Mouse (Mus musculus) liver, adult 2 months (tissue): ENCODE data around the gene Cfap126. TPM values are rescaled to one million over a fixed set of nuclear protein-coding genes. Genes with fewer than 3 reads are reported as not detected.
"Not testable (repeated sequence)": the region's sequence is repeated elsewhere in the genome, so short reads cannot be mapped to it uniquely, and the experiment has no call there.

Experiments used
- DNase-seq: peaks from one replicate; pipeline ENCODE4 v3.0.0-alpha.2; 2011; ENCODE audit warnings: low read depth, low spot score; ENCODE audit errors: extremely low read depth
- H3K27ac ChIP-seq: fragments of 200-500 bp; replicated peaks from 2 replicates; pipeline ENCODE4 v1.5.1; 2012; ENCODE audit warnings: low read depth, mild to moderate bottlenecking, control low read depth, inconsistent platforms, low read length; ENCODE audit not compliant: insufficient read depth
- H3K27me3 ChIP-seq: fragments of 200-500 bp; 2 replicates; pipeline ENCODE4 v1.6.1; 2012; ENCODE audit warnings: mild to moderate bottlenecking, moderate library complexity, low read length, inconsistent platforms; ENCODE audit not compliant: control insufficient read depth, insufficient read depth
- H3K36me3 ChIP-seq: fragments of 200-500 bp; 2 replicates; pipeline ENCODE4 v1.6.1; 2012; ENCODE audit warnings: low read length, inconsistent platforms; ENCODE audit not compliant: control insufficient read depth, insufficient read depth
- H3K4me1 ChIP-seq: fragments of 200-500 bp; 2 replicates; pipeline ENCODE4 v1.6.1; 2011; ENCODE audit warnings: low read length; ENCODE audit not compliant: control insufficient read depth, insufficient read depth
- H3K4me3 ChIP-seq: fragments of 200-500 bp; 2 replicates; pipeline ENCODE4 v1.5.1; 2011; ENCODE audit warnings: low read depth, mild to moderate bottlenecking, control low read depth, low read length, moderate library complexity; ENCODE audit not compliant: insufficient read depth
- H3K79me2 ChIP-seq: fragments of 200-500 bp; 2 replicates; pipeline ENCODE4 v1.6.1; 2012; ENCODE audit warnings: inconsistent platforms, mild to moderate bottlenecking, low read length, moderate library complexity; ENCODE audit not compliant: control insufficient read depth, insufficient read depth
- H3K9ac ChIP-seq: fragments of 200-500 bp; 2 replicates; pipeline ENCODE4 v1.6.1; 2012; ENCODE audit warnings: low read depth, mild to moderate bottlenecking, control low read depth, inconsistent platforms, low read length
- WGBS: fragments of 180-500 bp; shearing (Covaris S2); methylation state at CpG from one replicate; pipeline ENCODE4 v1.1.7; 2018; 5-methylcytosine and 5-hydroxymethylcytosine counted together
- polyA plus RNA-seq: library from polyadenylated mRNA; depleted of rRNA; stranded (reverse); fragments of >200 nt; gene quantifications from 2 replicates; pipeline ENCODE4 v1.2.3, GENCODE M21; 2012
- total RNA-seq: library from RNA; depleted of rRNA; stranded (reverse); fragments of >200 nt; gene quantifications from 2 replicates; pipeline ENCODE4 v1.2.3, GENCODE M21; 2014

The Cfap126 gene
- total and polyA plus RNA-seq, 2 experiments: 0.37 to 3.5 TPM

DNA sequence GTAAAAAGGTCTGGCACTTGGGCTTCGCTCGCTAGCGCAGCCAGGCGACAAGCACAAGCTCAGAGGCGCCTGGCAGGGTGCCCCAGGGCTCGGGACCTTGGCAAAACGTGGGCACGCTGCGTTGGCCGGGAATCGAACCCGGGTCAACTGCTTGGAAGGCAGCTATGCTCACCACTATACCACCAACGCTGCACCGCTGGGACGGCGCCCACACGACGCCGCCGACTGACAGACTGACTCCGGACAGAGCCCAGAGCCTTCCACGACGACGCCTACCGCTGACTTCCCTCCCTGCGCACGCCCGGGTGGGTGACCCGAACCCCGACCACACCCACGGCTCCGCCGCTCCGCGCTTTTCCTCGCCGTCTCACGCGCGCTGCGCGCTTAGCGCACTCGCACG, 41.5 kb upstream of the Cfap126 start:
- DNase-seq, H3K36me3 ChIP-seq: not testable (repeated sequence)
- WGBS: no CpG with 5 or more reads among the region's 45 CpGs

GRCm38 (mm10) chr1:171074283-171074682, 39.4 kb upstream of the Cfap126 start:
- not testable (repeated sequence) for H3K36me3 ChIP-seq, H3K9ac ChIP-seq, H3K27ac ChIP-seq, H3K79me2 ChIP-seq, DNase-seq, H3K4me3 ChIP-seq, H3K4me1 ChIP-seq
- WGBS: 14% methylated on average over 7 of the region's 10 CpGs
- peaks cover 15% of the 10 kb centered on the region for H3K27me3 ChIP-seq

More for the DNA sequence above, 41.5 kb upstream of the Cfap126 start:
- peaks cover 19% of the 10 kb centered on the region for H3K27me3 ChIP-seq
- H3K4me3 ChIP-seq, H3K27ac ChIP-seq, H3K4me1 ChIP-seq, H3K9ac ChIP-seq, H3K79me2 ChIP-seq: not testable (repeated sequence)

DNA sequence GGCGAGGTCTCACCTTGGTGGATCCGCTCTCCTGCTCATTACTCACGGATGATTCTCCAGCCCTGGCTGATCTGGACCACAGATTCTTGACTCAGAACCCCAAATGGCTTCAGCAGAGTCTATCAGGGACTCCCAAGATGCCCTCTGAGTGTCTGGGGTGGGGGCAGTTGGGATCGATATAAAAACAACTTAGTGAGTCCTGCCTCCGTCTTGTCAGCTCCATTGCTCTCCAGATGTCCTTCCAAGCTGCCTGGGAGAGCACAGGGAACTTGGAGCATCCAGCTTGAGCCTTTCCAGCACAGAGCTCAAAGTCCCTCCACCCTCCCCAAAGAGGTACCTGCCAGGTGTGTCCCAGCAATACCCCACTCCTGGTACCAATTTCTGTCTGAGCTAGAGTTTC, 37.5 kb upstream of the Cfap126 start:
- not testable (repeated sequence) for H3K4me1 ChIP-seq, DNase-seq, H3K27ac ChIP-seq, H3K79me2 ChIP-seq, H3K36me3 ChIP-seq, H3K4me3 ChIP-seq, H3K27me3 ChIP-seq, H3K9ac ChIP-seq
- WGBS: 76% methylated on average over 5 of the region's 5 CpGs

DNA sequence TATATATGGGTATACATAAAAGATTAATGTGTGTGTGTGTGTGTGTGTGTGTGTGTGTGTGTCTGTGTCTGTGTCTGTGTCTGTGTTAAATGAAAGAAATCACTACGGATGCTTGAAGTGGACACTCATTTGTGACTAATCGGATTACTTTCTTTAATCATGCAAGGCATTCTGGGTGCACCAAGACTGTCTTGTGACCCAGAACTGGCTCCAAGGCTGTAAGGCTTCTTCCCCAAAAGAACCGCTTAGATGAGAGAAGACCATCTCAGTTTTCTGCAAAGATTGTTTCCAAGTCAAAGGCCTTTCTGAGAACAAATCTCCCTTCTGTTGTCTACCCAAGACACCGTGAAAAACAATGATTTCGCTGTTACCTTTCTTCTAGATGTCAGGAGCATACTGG, 36.5 kb upstream of the Cfap126 start:
- 49% methylated on average over 5 of the region's 5 CpGs for WGBS
- H3K9ac ChIP-seq, H3K27me3 ChIP-seq, H3K4me1 ChIP-seq, H3K27ac ChIP-seq, H3K79me2 ChIP-seq, DNase-seq, H3K36me3 ChIP-seq, H3K4me3 ChIP-seq: not testable (repeated sequence)

- H3K36me3 ChIP-seq, H3K27me3 ChIP-seq, H3K79me2 ChIP-seq, DNase-seq, H3K4me1 ChIP-seq, H3K27ac ChIP-seq, H3K4me3 ChIP-seq, H3K9ac ChIP-seq: not testable (repeated sequence)
- 3% methylated on average over 19 of the region's 27 CpGs for WGBS
Observed at GRCm38 (mm10) chr1:171077955-171078354, 35.8 kb upstream of the Cfap126 start.

DNA sequence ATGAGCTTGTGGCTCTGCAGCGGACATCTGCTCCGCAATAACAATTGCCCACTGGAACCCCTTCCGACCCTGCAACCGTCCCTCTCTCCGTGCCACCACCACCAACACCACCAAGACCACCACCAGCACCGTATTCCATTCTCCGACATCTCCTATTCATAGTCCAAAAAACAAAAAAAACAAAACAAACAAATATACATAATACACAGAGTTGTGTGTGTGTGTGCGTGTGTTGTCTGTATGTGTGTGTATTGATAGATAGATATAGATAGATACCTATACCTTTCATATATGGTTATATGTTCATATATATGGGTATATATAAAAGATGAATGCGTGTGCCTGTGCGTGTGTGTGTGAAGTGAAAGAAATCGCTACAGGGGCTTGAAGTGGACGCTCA, 35.3 kb upstream of the Cfap126 start:
- H3K27ac ChIP-seq, H3K4me3 ChIP-seq, DNase-seq, H3K9ac ChIP-seq, H3K79me2 ChIP-seq, H3K4me1 ChIP-seq, H3K27me3 ChIP-seq, H3K36me3 ChIP-seq: not testable (repeated sequence)
- WGBS: 22% methylated on average over 12 of the region's 12 CpGs

GRCm38 (mm10) chr1:171079345-171079744, 34.4 kb upstream of the Cfap126 start:
- H3K36me3 ChIP-seq, H3K4me1 ChIP-seq, H3K79me2 ChIP-seq, H3K27ac ChIP-seq, H3K9ac ChIP-seq, DNase-seq, H3K27me3 ChIP-seq, H3K4me3 ChIP-seq: not testable (repeated sequence)
- 0% methylated on average over 1 of the region's 35 CpGs for WGBS

GRCm38 (mm10) chr1:171079825-171080224, 33.9 kb upstream of the Cfap126 start:
- not testable (repeated sequence) for H3K27ac ChIP-seq, H3K27me3 ChIP-seq, H3K79me2 ChIP-seq, H3K9ac ChIP-seq, H3K36me3 ChIP-seq, DNase-seq, H3K4me1 ChIP-seq, H3K4me3 ChIP-seq
- no CpG with 5 or more reads among the region's 43 CpGs for WGBS

GRCm38 (mm10) chr1:171081512-171082231, 32.0 kb upstream of the Cfap126 start:
- not testable (repeated sequence) for H3K4me3 ChIP-seq, H3K79me2 ChIP-seq, H3K9ac ChIP-seq, H3K36me3 ChIP-seq, H3K4me1 ChIP-seq, H3K27me3 ChIP-seq, H3K27ac ChIP-seq, DNase-seq
- WGBS: 40% methylated on average over 11 of the region's 17 CpGs
